Mouse (Mus musculus): ENCODE measurements around the gene Lix1l. TPM values are rescaled to one million over a fixed set of nuclear protein-coding genes. Genes with fewer than 3 reads are reported as not detected.

Gene Lix1l
- polyA plus RNA-seq, 1 experiment = 24.2 TPM

- Histone ChIP-seq H3K4me3 (ENCODE audit: insufficient read depth, poor library complexity, severe bottlenecking) (no peak within 1 kb of the TSS), H3K36me3 (ENCODE audit: control insufficient read depth, insufficient read depth) (no peaks in the 10 kb centered on the region), H3K79me3 (ENCODE audit: low read depth) (no peaks in the 10 kb centered on the region), H3K27me3 (ENCODE audit: control insufficient read depth, insufficient read depth, insufficient read length) (no peaks in the 10 kb centered on the region), H3ac (ENCODE audit: control insufficient read depth, insufficient read length, low read depth) (no peak within 1 kb of the TSS), H3K79me2 (ENCODE audit: control insufficient read depth, insufficient read depth) (no peaks in the 10 kb centered on the region)
- TF ChIP-seq MAX (IDR thresholded peaks at IDR 0.05) (no peak), FOSL1 (IDR thresholded peaks at IDR 0.05; ENCODE audit: insufficient read depth, low read length, poor library complexity, severe bottlenecking) (no peak), MYOD1 (IDR thresholded peaks at IDR 0.05; ENCODE audit: control insufficient read depth, insufficient read length, low read depth) (no peak)
Measured at GRCm38 (mm10) chr3:96669727-96670468, 68.9 kb downstream of the Lix1l start, which contains the start of gene Ankrd35. TSS of gene Ankrd35 (plus strand) at chr3:96670131.

GRCm38 (mm10) chr3:96671519-96671918 lies 70.6 kb downstream of the Lix1l start:
- Histone ChIP-seq H3K79me3 (ENCODE audit: low read depth) (no peaks in the 10 kb centered on the region), H3K36me3 (ENCODE audit: control insufficient read depth, insufficient read depth) (no peaks in the 10 kb centered on the region), H3K27me3 (ENCODE audit: control insufficient read depth, insufficient read depth, insufficient read length) (no peaks in the 10 kb centered on the region), H3ac (ENCODE audit: control insufficient read depth, insufficient read length, low read depth) (no peak overlapping the region), H3K4me3 (ENCODE audit: insufficient read depth, poor library complexity, severe bottlenecking) (no peak overlapping the region), H3K79me2 (ENCODE audit: control insufficient read depth, insufficient read depth) (no peaks in the 10 kb centered on the region)
- TF ChIP-seq MAX (IDR thresholded peaks at IDR 0.05) (no peak), MYOG (IDR thresholded peaks at IDR 0.05; ENCODE audit: control insufficient read depth, extremely low read depth, insufficient read length) (no peak), CEBPB (IDR thresholded peaks at IDR 0.05; ENCODE audit: low read depth) (no peak), USF1 (IDR thresholded peaks at IDR 0.05; ENCODE audit: low read depth) (no peak), CTCF (IDR thresholded peaks at IDR 0.05; ENCODE audit: control insufficient read depth, insufficient read depth, insufficient read length) (no peak), MYOD1 (IDR thresholded peaks at IDR 0.05; ENCODE audit: control insufficient read depth, insufficient read length, low read depth) (no peak), FOSL1 (IDR thresholded peaks at IDR 0.05; ENCODE audit: insufficient read depth, low read length, poor library complexity, severe bottlenecking) (no peak)

GRCm38 (mm10) chr3:96673514-96673913 lies 72.6 kb downstream of the Lix1l start:
- H3ac ChIP-seq (ENCODE audit: control insufficient read depth, insufficient read length, low read depth) = no peak overlapping the region
- no peak overlapping the region for H3K4me3 ChIP-seq (ENCODE audit: insufficient read depth, poor library complexity, severe bottlenecking)
- H3K79me3 ChIP-seq (ENCODE audit: low read depth) = no peaks in the 10 kb centered on the region
- H3K27me3 ChIP-seq (ENCODE audit: control insufficient read depth, insufficient read depth, insufficient read length) = no peaks in the 10 kb centered on the region
- TF ChIP-seq USF1 (IDR thresholded peaks at IDR 0.05; ENCODE audit: low read depth) = no peak
- TF ChIP-seq MYOG (IDR thresholded peaks at IDR 0.05; ENCODE audit: control insufficient read depth, extremely low read depth, insufficient read length) = no peak
- TF ChIP-seq FOSL1 (IDR thresholded peaks at IDR 0.05; ENCODE audit: insufficient read depth, low read length, poor library complexity, severe bottlenecking) = no peak
- no peak for TF ChIP-seq MYOD1 (IDR thresholded peaks at IDR 0.05; ENCODE audit: control insufficient read depth, insufficient read length, low read depth)
- no peak for TF ChIP-seq CEBPB (IDR thresholded peaks at IDR 0.05; ENCODE audit: low read depth)
- TF ChIP-seq MAX (IDR thresholded peaks at IDR 0.05) = no peak
- no peak for TF ChIP-seq CTCF (IDR thresholded peaks at IDR 0.05; ENCODE audit: control insufficient read depth, insufficient read depth, insufficient read length)
- no peaks in the 10 kb centered on the region for H3K79me2 ChIP-seq (ENCODE audit: control insufficient read depth, insufficient read depth)
- H3K36me3 ChIP-seq (ENCODE audit: control insufficient read depth, insufficient read depth) = no peaks in the 10 kb centered on the region

- TF ChIP-seq MAX (IDR thresholded peaks at IDR 0.05) (no peak), MYOD1 (IDR thresholded peaks at IDR 0.05; ENCODE audit: control insufficient read depth, insufficient read length, low read depth) (peak; percentile 30), MYOG (IDR thresholded peaks at IDR 0.05; ENCODE audit: control insufficient read depth, extremely low read depth, insufficient read length) (no peak)
- Histone ChIP-seq H3K79me2 (ENCODE audit: control insufficient read depth, insufficient read depth) (no peaks in the 10 kb centered on the region), H3K36me3 (ENCODE audit: control insufficient read depth, insufficient read depth) (no peaks in the 10 kb centered on the region), H3K4me3 (ENCODE audit: insufficient read depth, poor library complexity, severe bottlenecking) (no peak overlapping the region), H3ac (ENCODE audit: control insufficient read depth, insufficient read length, low read depth) (no peak overlapping the region), H3K79me3 (ENCODE audit: low read depth) (no peaks in the 10 kb centered on the region), H3K27me3 (ENCODE audit: control insufficient read depth, insufficient read depth, insufficient read length) (no peaks in the 10 kb centered on the region)
Measured at GRCm38 (mm10) chr3:96674442-96674841, 73.5 kb downstream of the Lix1l start.

- Histone ChIP-seq H3K36me3 (ENCODE audit: control insufficient read depth, insufficient read depth) (no peaks in the 10 kb centered on the region), H3K4me3 (ENCODE audit: insufficient read depth, poor library complexity, severe bottlenecking) (no peak overlapping the region), H3ac (ENCODE audit: control insufficient read depth, insufficient read length, low read depth) (no peak overlapping the region), H3K27me3 (ENCODE audit: control insufficient read depth, insufficient read depth, insufficient read length) (no peaks in the 10 kb centered on the region), H3K79me2 (ENCODE audit: control insufficient read depth, insufficient read depth) (no peaks in the 10 kb centered on the region), H3K79me3 (ENCODE audit: low read depth) (no peaks in the 10 kb centered on the region)
- TF ChIP-seq MYOD1 (IDR thresholded peaks at IDR 0.05; ENCODE audit: control insufficient read depth, insufficient read length, low read depth) (no peak), FOSL1 (IDR thresholded peaks at IDR 0.05; ENCODE audit: insufficient read depth, low read length, poor library complexity, severe bottlenecking) (no peak), CTCF (IDR thresholded peaks at IDR 0.05; ENCODE audit: control insufficient read depth, insufficient read depth, insufficient read length) (no peak), MAX (IDR thresholded peaks at IDR 0.05) (no peak), USF1 (IDR thresholded peaks at IDR 0.05; ENCODE audit: low read depth) (no peak), MYOG (IDR thresholded peaks at IDR 0.05; ENCODE audit: control insufficient read depth, extremely low read depth, insufficient read length) (no peak), CEBPB (IDR thresholded peaks at IDR 0.05; ENCODE audit: low read depth) (no peak)
Measured at GRCm38 (mm10) chr3:96675171-96675570, 74.2 kb downstream of the Lix1l start.

GRCm38 (mm10) chr3:96675690-96676089 lies 74.7 kb downstream of the Lix1l start:
- Histone ChIP-seq H3K79me3 (ENCODE audit: low read depth) (no peaks in the 10 kb centered on the region), H3K79me2 (ENCODE audit: control insufficient read depth, insufficient read depth) (no peaks in the 10 kb centered on the region), H3K36me3 (ENCODE audit: control insufficient read depth, insufficient read depth) (no peaks in the 10 kb centered on the region), H3ac (ENCODE audit: control insufficient read depth, insufficient read length, low read depth) (no peak overlapping the region), H3K4me3 (ENCODE audit: insufficient read depth, poor library complexity, severe bottlenecking) (no peak overlapping the region), H3K27me3 (ENCODE audit: control insufficient read depth, insufficient read depth, insufficient read length) (no peaks in the 10 kb centered on the region)
- no peak for TF ChIP-seq MYOG (IDR thresholded peaks at IDR 0.05; ENCODE audit: control insufficient read depth, extremely low read depth, insufficient read length)
- no peak for TF ChIP-seq CTCF (IDR thresholded peaks at IDR 0.05; ENCODE audit: control insufficient read depth, insufficient read depth, insufficient read length)
- no peak for TF ChIP-seq FOSL1 (IDR thresholded peaks at IDR 0.05; ENCODE audit: insufficient read depth, low read length, poor library complexity, severe bottlenecking)
- TF ChIP-seq MAX (IDR thresholded peaks at IDR 0.05) = no peak
- TF ChIP-seq CEBPB (IDR thresholded peaks at IDR 0.05; ENCODE audit: low read depth) = no peak
- TF ChIP-seq USF1 (IDR thresholded peaks at IDR 0.05; ENCODE audit: low read depth) = no peak
- no peak for TF ChIP-seq MYOD1 (IDR thresholded peaks at IDR 0.05; ENCODE audit: control insufficient read depth, insufficient read length, low read depth)
